In the genomic region with DNA sequence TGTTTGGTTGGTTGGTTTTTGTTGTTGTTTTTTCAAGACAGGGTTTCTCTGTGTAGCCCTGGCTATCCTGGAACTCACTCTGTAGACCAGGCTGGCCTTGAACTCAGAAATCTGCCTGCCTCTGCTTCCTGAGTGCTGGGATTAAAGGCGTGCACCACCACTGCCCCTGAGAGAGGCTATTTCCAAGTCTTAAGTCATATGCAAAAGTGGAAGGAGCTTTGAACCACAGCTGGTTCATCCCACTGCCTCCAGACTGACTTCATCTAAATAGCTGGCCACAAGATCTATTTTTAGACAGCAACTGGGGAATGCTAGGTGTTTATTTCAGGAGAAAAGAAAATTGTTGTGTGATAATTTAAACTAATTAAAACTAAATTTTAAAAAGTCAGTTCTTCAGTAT, we compare ENCODE assay signal across 7 mouse cellular contexts. TPM values are rescaled to one million over a fixed set of nuclear protein-coding genes. Genes with fewer than 3 reads are reported as not detected.
DNase-seq lines count a peak whose midpoint lies in the region; ATAC-seq and TF ChIP-seq lines count a peak whose summit lies in the region.
"Not testable (repeated sequence)": the region's sequence is repeated elsewhere in the genome, so short reads cannot be mapped to it uniquely, and the experiment has no call there.

No protein-coding gene starts in this region.

- 92% methylated on average over 1 of the region's 1 CpGs for WGBS in kidney, embryonic 14.5 days
- 95% methylated on average over 1 of the region's 1 CpGs for WGBS in kidney, embryonic 15.5 days
- 83% methylated on average over 1 of the region's 1 CpGs for WGBS in kidney, embryonic 16.5 days

- not testable (repeated sequence) for H3K9me3 ChIP-seq in kidney, embryonic 14.5 days (ENCODE audit: control insufficient read depth, low read length); kidney, embryonic 15.5 days (replicated peaks); kidney, embryonic 16.5 days (ENCODE audit: low read length)

- not testable (repeated sequence) for H3K27me3 ChIP-seq in kidney, embryonic 14.5 days (ENCODE audit: control insufficient read depth, insufficient read depth, low read length); kidney, embryonic 15.5 days; kidney, embryonic 16.5 days (ENCODE audit: insufficient read depth, low read length); myocyte (ENCODE audit: control insufficient read depth, insufficient read depth, insufficient read length)

- not testable (repeated sequence) for TF ChIP-seq POLR2A in myocyte (IDR thresholded peaks at IDR 0.05; ENCODE audit: insufficient read length, low read depth)

- peaks cover 55% of the 10 kb centered on the region for H3K36me3 ChIP-seq in kidney, embryonic 14.5 days (ENCODE audit: control insufficient read depth, insufficient read depth, low read length)
- peaks cover 57% of the 10 kb centered on the region for H3K36me3 ChIP-seq in kidney, embryonic 15.5 days
- H3K36me3 ChIP-seq in kidney, embryonic 16.5 days (ENCODE audit: insufficient read depth, low read length): peaks cover 31% of the 10 kb centered on the region
- H3K36me3 ChIP-seq in myocyte (ENCODE audit: control insufficient read depth, insufficient read depth): peaks cover 28% of the 10 kb centered on the region

- not testable (repeated sequence) for H3K4me2 ChIP-seq in kidney, embryonic 14.5 days (replicated peaks; ENCODE audit: low read depth, low read length); kidney, embryonic 15.5 days; kidney, embryonic 16.5 days (replicated peaks; ENCODE audit: low read depth, low read length)
- H3K4me2 ChIP-seq in myocyte (ENCODE audit: low read depth): peak overlapping the region; percentile 54

- H3ac ChIP-seq in myocyte (ENCODE audit: control insufficient read depth, insufficient read length): not testable (repeated sequence)

- not testable (repeated sequence) for ATAC-seq in kidney, embryonic 14.5 days (ENCODE audit: low FRiP score, low TSS enrichment); kidney, embryonic 15.5 days (replicated peaks; ENCODE audit: low FRiP score); kidney, embryonic 16.5 days (ENCODE audit: low FRiP score, low TSS enrichment)

- not testable (repeated sequence) for TF ChIP-seq CTCF in layer of hippocampus, adult 2 months (conservative IDR thresholded peaks at IDR 0.05)

- H3K27ac ChIP-seq in kidney, embryonic 14.5 days (ENCODE audit: low read depth, low read length): 0 out of 2 replicates have a peak overlapping the region, but pooled peaks have one; percentile 62
- H3K27ac ChIP-seq in kidney, embryonic 15.5 days: peak overlapping the region; percentile 76; the same call in 1 of the 2 replicates
- peak overlapping the region; percentile 75; the same call in 1 of the 2 replicates for H3K27ac ChIP-seq in kidney, embryonic 16.5 days (ENCODE audit: low read length)
- peak overlapping the region; percentile 19; the same call in 1 of the 2 replicates for H3K27ac ChIP-seq in layer of hippocampus, adult 2 months

- H3K9ac ChIP-seq in kidney, embryonic 14.5 days (ENCODE audit: low read depth, low read length); kidney, embryonic 15.5 days; kidney, embryonic 16.5 days (replicated peaks; ENCODE audit: low read length): not testable (repeated sequence)

- H3K4me1 ChIP-seq in kidney, embryonic 14.5 days (ENCODE audit: control insufficient read depth, insufficient read depth, low read length): peaks cover 37% of the 10 kb centered on the region
- peaks cover 64% of the 10 kb centered on the region for H3K4me1 ChIP-seq in kidney, embryonic 15.5 days
- peaks cover 55% of the 10 kb centered on the region for H3K4me1 ChIP-seq in kidney, embryonic 16.5 days (ENCODE audit: insufficient read depth, low read length)

- not testable (repeated sequence) for H3K4me3 ChIP-seq in kidney, embryonic 14.5 days (ENCODE audit: low read length); kidney, embryonic 15.5 days (replicated peaks); kidney, embryonic 16.5 days (ENCODE audit: low read length); layer of hippocampus, adult 2 months; myocyte

- peaks cover 48% of the 10 kb centered on the region for H3K79me2 ChIP-seq in myocyte (ENCODE audit: control insufficient read depth, insufficient read depth)

- DNase-seq in ES-CJ7 (ENCODE audit: low read depth, low spot score) (peak; percentile 35), R1 (ENCODE audit: low read depth, low spot score) (peak; percentile 52)
- DNase-seq in layer of hippocampus, adult 2 months (ENCODE audit: low spot score in 2 of 2): not testable (repeated sequence)

TF ChIP-seq in myocyte, 11 proteins besides CTCF, POLR2A, EP300 and RAD21:
- TF ChIP-seq CEBPB (IDR thresholded peaks at IDR 0.05; ENCODE audit: insufficient read depth, poor library complexity, severe bottlenecking) (peak; percentile 55; the same call in 1 of the 2 replicates), MYOD1 (IDR thresholded peaks at IDR 0.05; ENCODE audit: control insufficient read depth in 1 of 3, insufficient read length in 2 of 3, low read depth in 2 of 3) (peak in 2 of 3 experiments; percentile 10 to 37), MYOG (IDR thresholded peaks at IDR 0.05; ENCODE audit: control insufficient read depth in 1 of 3, insufficient read depth in 1 of 3, insufficient read length in 2 of 3, low read depth in 2 of 3) (peak in 1 of 3 experiments; percentile 83)
TF ChIP-seq in myocyte: peak in this region for 3; not testable (repeated sequence) for 8.

RNA-seq across cellular contexts. Expression of a gene that starts 7.0 kb away (rescaled TPM):
- polyA plus RNA-seq in kidney, embryonic 14.5 days (2014; fragmentation: Nextera tagmentation; extraction: Ambion mirVana): 14.5 and 18.6 TPM in 2 replicates
- polyA plus RNA-seq in kidney, embryonic 15.5 days (2015; fragmentation: Nextera tagmentation; extraction: Ambion mirVana): 16.0 and 16.9 TPM in 2 replicates
- 15.3 and 16.4 TPM in 2 replicates for polyA plus RNA-seq in kidney, embryonic 16.5 days (2015; fragmentation: Nextera tagmentation; extraction: Ambion mirVana)
- total RNA-seq in layer of hippocampus, adult 2 months (2021): 10 to 100 TPM; 23.3 to 23.9 TPM
- 9.2 TPM for polyA plus RNA-seq in myocyte (2012; fragmentation: generic; extraction: Trizol)

RNA-seq across cellular contexts. Expression of a gene that starts 19.5 kb away (rescaled TPM):
- polyA plus RNA-seq in kidney, embryonic 14.5 days (2014; fragmentation: Nextera tagmentation; extraction: Ambion mirVana): 19.2 and 25.4 TPM in 2 replicates
- 27.5 and 27.8 TPM in 2 replicates for polyA plus RNA-seq in kidney, embryonic 15.5 days (2015; fragmentation: Nextera tagmentation; extraction: Ambion mirVana)
- polyA plus RNA-seq in kidney, embryonic 16.5 days (2015; fragmentation: Nextera tagmentation; extraction: Ambion mirVana): 31.8 and 33.1 TPM in 2 replicates
- total RNA-seq in layer of hippocampus, adult 2 months (2021): 10 to 100 TPM; 57.1 to 62.9 TPM
- polyA plus RNA-seq in myocyte (2012; fragmentation: generic; extraction: Trizol): 24.8 TPM

Comparison
In these comparisons a context has a peak if more than half of its experiments do, and no peak if none do; other contexts are left out.
1. H3K27ac ChIP-seq: peak in every context shown above with its lines; median percentile 76 in kidney, embryonic 15.5 days; 75 in kidney, embryonic 16.5 days; 62 in kidney, embryonic 14.5 days; 19 in layer of hippocampus, adult 2 months.